Mouse (Mus musculus) retina, adult 2 months (tissue): ENCODE data around the gene Ptchd4.

ENCODE experiments used
- DNase-seq: peaks from one replicate; pipeline ENCODE4 v3.0.0-alpha.2; 2012; ENCODE audit warnings: low read depth, low spot score

Gene Ptchd4

DNA sequence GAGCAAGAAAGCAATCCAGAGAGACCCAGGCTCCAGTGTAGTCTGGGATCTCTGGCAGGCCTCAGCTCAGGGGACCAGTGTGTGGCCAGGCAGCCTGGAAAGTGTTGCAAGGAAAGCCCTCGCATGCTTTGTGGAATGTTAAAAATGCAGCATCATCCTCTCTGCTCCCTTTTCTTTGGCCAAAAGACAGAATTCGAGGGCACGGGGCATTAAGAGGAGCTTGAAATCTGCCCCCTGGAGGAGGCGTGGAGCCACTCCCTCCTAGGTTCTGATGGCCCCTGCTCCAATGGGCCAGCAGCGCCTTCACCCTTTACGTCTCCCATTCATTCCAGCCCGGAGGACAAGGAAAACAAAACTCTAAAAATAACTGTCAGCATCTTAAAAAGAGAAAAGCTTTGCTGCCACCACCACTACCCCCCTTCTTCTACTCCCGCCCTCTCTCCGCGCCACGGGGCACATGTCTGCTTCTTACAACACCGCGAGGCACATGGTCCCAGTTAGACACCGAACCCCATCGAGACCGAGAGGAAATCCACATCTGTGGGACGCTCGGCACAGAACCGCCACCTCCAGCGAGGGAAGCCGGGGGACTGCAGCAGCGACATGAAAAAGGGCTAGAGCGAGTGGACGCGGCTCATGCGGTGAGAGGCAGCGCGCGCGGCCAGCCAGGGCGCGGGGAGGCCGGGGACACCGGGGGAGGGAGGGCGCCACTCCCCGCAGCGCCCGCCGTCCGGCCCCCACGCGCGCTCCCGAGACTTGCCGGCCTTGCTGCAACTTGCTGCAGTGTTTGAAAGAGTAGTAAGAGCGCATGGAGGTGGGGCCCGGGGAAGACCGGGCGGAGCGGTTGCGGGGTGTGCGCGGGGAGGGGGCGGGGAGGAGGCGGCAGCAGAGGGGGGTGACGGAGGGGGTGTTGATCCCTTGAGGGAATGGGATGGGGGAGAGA, at the start of gene Ptchd4:
Gene Ptchd4 (plus strand): TSS at position 279 of the 943 bp plus-strand sequence.
- DNase-seq = no peak

DNA sequence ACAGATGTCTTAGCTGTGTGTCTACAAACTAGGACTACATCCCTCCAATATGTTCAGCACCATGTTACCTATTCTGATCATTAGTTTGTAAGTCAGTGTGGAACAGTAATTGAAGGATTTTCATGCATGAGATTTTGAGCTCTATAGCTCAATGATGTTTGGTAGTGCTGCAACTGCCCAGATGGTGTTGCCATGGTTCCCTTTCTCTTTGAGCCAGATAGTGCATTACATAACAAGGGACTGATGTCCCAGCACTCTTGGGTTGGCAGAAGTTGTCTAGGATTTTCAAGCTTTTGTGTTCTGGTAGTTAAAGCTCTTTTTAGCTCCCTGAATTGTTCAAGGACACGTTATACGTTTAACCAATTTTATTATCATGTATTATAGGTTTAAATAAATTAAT, 38.9 kb upstream of the Ptchd4 start:
- DNase-seq = no peak

DNA sequence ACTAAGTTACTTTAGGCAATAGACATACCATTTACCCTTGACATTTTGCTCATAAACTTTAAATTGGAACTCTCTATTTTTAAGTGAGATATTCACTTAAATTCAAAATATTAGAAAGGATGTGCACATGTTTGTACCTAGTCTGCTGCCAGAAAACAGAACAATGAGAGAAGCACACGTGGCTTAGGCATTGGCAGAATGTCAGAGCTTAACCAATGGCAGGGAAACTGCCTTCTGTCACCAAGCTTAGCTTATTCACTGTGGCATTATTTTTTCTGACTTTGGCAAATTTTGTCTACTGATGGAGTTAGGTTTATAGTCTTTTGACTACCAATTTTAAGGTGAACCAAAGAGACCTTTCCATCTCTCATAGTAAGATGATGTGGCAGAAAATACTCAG, 31.4 kb upstream of the Ptchd4 start:
- no peak for DNase-seq

DNA sequence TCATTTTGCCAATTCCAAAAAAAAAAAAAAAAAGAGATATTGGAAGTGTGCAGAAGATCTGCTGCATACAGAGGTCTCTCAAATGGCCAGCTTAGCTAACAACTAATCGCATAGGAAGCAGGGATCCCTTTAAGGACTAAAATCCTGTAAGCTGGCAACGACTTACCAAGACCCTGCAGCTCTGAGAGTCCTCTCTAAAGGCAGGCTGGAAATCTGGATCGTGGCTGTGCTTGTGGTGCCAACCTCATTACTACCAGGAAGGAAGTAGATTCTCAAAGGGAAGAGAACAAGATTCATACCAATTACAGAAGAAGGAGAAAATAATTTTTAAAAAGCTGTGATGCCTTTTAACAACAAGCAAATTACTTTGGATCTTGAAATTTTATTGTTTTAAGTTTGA, 29.5 kb upstream of the Ptchd4 start:
- DNase-seq = no peak

DNA sequence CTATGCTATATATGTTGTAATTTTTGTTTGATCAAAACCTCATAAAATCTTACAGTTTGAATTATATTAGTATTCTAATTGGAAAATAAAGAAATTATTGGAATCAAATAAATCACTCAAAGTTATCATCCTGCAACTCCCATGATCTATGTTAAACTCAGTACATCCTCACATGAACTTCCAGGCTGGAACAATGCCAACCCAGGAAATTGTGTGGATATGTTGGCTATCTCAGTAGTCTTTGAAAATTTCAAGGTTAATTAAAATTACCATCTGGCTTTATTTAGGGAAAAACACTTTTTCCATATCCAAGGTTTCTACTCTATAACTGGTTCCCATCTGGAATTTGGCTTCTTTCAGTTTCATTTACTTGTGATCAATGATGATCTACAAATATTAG, 25.4 kb upstream of the Ptchd4 start:
- DNase-seq = no peak

DNA sequence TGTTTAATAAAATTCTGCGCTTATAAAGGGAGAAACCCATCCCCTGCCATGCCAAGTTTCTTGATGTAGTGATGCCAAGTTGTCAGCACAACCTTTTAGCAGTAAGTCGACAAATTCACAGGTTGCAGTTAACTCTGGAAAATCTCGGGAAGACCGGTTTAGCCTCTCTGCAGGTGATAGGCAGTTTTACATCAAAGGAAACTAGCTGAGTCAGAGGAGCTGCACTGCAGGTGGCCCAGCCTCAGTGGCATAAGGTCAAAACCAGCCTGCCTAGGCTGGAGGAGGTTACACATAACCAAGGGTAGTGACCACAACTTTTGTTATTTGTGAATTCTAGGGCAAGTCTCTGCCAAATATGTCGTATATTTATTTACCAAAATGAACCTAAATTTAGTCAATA, 24.0 kb upstream of the Ptchd4 start:
- DNase-seq = no peak

DNA sequence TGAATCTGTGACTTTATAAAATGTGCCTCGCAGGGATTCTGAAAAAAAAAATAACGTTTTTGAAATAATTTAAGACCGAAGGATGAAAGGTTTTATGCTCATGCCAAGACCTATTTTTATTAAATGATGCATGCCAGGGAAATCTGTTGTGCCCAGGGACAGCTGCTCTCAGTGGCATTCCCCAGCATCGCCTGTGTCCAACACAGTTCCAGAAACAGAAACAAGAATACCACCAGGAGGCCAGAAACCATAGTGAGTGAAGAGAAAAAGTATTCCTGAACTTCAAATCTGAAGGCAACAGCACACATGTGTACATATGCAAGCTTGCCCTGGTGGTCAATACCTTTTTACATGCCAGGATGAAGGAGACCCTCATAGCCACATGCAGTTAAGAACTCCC, 17.8 kb upstream of the Ptchd4 start:
- DNase-seq = no peak

DNA sequence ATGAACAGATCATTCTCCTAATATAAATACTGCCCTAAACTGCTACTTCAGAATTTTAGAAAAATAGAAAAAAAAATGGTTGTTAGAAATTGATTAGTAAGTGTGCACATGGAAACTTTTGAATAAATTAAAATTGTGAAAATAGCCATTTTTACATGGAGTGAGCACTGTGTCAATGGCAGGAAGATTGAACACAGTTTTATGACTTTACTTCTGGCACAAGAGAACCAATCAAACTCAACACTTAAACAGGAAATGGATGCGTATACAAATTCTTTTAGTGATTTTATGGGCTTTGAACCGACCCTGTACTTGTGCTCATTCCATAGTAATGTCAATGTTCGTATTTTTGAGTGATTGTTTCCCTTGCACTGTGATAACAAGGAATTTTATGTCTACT, 16.1 kb upstream of the Ptchd4 start:
- no peak for DNase-seq

DNA sequence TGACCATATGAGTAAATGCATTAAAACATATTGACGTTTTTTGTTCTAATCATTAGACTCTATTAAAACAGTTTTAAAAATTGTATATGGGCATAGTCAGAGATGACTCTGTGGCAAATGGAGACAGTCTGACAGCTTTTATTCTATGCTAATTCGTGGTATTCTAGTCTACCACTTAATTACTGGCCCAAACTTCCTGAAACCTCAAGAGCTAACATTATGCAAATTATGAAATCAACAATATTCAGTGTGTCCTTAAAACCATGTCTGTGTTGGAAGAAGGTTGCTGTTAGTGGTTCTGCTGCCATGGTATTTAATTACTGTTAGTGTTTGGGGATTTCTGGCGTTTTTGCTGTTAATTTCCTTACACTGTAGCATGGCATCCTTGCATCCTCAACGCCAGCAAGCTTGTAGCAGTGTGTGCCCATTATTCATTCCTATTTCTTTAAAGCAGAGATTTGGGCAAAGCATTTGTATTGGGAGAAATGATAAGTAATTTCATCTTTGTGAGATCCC, 12.6 kb upstream of the Ptchd4 start:
- no peak for DNase-seq

DNA sequence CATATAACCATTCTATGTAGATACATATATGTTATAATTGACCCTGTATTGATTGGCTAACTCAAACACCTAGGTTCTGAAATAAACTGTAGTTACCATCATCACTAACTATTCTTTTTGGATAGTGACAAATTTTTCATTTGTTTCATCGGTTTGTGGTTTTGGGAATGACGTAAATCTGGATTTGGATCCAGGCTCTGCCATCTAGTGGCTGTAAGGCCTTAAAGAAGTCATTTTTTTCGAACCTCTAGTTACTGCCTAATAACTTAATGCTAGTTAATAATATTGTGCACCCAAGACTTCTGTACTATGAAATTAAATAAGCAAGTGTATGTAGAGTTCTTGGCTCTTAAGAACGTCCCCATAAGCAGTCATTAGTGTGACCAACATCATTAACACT, 11.5 kb upstream of the Ptchd4 start:
- DNase-seq = no peak

DNA sequence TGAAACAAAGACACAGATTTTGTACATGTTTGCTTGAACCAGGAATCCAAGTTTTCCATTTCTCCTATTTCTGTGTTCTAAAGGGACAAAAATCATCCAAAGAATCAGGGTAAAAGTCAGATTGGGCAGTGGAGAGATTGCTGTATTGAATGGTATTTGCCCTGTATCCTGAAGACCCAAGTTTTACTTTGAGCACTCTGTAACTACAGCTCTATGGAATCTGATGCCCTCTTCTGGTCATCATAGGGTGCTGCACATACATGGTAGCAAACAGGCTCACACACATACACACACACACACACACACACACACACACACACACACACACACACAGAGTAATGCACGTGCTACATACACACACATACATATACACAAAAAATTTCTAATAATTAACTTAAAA, 8.7 kb upstream of the Ptchd4 start:
- DNase-seq = no peak

DNA sequence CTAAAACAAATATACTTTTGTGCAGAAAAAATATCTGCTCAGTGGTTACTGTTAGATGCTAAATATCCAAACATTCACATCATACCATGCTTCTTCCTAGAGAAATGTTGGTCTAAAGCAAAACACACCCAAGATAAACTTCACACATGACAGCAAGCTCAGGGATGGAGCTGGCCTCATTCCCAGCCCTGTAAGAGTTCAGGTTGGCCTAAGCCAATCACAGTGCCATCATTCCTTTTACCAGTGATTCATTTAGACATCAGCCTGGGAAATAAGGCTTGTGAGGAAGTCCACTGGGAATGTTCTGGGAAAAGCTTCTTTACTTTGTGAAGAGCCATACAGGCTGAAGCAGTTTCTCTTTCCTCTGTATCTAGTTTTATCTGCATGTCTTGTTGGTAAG, 5.6 kb upstream of the Ptchd4 start:
- no peak for DNase-seq

DNA sequence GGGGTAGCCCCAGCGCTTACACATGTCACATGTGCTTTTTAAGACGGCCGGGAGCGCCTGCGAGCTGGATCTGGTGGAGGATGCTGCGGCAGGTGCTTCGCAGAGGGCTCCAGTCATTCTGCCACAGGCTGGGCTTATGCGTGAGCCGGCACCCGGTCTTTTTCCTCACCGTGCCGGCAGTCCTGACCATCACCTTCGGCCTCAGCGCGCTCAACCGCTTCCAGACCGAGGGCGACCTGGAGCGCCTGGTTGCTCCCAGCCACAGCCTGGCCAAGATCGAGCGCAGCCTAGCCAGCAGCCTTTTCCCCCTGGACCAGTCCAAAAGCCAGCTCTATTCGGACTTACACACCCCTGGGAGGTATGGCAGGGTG, 850 bp downstream of the Ptchd4 start:
- DNase-seq = no peak

DNA sequence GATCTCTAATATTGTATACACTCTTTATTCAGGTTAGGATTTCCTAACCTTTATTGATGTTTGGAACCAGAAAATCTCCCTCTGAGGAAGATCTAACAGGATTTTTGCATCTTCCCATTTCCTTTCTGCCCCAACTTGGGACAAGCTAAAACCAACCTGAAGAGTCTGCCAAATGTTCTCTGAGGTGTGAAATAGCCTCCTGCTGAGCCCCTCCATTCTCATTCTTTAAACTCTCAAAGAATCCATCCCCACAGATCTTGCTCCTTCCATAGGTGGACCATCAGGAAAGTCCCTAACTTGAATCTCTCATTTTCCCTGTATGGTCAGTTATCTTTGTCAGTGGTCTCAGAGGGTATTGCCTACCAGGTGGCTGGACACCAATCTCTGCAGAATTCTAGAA, 20.0 kb downstream of the Ptchd4 start:
- DNase-seq = no peak

DNA sequence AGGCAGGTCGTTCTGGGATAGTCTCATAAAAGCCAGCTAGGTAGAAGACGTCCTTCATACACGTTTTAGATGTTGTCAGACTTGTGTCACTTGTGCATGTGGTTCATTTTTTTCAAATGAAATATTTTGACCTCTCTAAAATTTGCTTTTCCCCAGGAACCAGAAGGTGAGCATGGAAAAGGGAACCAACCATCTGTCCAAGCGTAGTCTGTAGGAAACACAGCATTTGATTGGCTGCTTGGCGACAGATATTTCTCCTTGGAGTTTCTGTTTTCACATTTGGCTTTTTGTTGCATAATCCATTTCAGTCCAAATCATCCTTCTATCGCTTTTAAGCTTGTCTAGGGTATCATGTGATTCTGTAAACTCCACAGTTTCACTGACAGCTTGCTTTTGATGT, 20.8 kb downstream of the Ptchd4 start:
- no peak for DNase-seq

DNA sequence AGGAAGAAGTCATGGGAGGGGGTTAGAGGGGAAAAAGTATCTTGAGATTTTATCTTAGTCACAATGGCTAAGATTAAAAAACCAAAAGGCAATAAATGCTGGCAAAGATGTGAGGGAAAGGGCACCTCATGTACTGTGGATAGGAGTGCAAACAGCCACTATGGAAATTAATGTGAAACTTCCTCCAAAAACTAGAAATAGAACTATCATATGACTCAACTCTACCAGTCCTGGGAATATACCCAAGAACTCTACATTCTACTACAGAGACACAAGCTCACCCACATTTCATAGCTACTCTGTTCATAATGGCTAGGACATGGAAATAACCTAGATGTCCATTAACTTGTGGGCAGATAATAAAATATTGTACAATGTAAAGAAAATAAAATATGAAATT, 30.3 kb downstream of the Ptchd4 start:
- DNase-seq = no peak

DNA sequence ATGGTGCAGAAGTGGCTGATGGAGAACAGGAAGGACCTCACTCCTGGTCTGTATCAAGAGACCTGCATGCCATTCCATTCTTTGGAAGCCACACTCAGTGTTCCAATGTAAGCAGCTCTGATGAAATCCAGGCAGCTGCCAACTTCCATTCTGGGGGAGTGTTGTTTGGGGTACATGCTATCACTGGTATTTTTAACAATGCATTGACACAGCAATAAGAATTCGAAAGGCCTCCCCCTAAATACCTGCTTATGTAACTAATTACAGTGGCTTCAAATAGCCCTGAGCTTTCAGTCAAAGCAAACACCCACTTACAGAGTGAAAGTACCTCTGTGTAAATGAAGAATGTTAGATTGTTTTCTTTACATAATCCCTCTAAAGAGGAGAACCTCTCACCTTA, 42.7 kb downstream of the Ptchd4 start:
- DNase-seq = no peak

DNA sequence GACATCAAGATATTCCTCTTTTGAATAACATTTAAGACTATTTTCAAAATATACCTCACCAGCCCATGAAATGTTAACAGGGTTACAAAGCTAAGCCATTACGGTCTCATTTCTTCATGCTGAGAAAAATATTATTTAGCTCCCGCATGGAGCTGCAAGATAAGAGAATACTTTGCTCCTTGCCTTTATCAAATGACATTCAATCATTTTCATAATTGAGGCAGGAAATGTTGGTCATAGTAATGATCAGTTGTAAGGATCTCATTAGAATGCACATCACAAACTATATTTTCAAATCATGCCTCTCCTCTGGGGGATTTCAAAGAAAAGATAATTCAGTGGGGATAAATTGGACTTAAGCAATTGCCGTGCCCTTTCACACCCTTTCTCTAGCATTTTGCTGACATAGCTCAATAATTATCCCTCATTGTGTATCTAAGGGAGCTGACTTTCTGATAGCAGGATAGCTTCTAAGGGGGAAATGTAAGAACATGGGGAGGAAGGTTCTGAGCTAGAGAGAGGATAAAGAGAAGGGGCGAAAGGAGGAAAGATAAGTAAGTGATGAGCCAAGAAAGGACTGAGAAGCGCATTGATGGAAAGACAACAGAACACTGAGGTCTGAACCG, 47.5 kb downstream of the Ptchd4 start:
- no peak for DNase-seq

DNA sequence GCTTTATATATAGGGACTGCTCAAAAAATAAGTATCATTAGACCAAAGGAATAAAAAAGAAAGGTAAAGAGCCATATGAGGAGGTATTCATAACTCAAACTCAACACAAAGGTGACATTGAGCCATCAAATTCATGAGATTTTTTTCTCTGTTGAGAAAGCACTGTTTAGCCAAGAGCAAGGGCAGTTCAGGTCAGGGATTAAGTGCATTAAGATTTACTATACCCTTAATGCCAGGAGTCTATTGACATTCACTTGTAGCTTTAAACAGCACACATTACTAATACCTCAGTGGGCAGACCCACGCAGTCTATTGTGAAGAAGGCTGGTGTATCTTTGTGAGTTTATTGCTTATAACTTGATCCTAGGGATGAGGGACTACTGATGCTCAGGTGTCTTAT, 49.0 kb downstream of the Ptchd4 start:
- no peak for DNase-seq

DNA sequence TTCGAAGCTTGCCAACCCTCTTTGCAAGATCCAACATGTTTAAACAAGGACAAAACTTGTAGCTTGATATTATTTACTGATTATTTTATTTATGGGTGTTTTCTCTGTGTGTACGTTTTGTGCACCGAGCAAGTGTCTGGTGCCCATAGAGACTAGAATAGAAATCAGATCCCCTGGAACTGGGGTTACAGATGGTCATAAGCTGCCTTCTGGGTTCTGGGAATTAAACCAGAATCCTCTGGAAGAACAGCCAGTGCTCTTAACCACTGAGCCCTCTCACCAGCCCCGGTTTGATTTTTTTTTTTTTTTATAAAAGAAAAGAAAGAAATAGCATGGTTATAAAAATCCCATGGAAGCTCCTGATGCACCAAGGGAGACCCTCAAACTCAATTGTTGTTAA, 59.1 kb downstream of the Ptchd4 start:
- no peak for DNase-seq

DNA sequence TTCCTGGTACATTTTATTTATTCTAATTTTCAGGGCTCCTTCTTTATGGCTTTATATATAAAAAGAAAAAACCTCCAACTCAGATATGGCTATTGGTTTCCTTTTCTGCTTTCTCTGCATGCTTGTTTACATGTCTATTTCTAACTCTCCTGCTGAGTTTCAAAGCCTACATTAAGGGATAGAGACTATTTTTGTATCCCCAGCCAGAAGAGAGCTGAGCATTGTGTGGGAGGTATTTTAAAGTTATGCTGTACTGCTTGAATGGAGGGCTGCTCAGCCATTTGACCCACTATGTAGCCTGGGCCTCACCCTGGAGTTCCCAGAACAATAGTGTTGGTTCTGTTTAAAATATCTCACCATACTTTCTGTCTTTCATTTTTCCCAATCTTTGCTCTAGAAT, 77.3 kb downstream of the Ptchd4 start:
- DNase-seq = no peak

DNA sequence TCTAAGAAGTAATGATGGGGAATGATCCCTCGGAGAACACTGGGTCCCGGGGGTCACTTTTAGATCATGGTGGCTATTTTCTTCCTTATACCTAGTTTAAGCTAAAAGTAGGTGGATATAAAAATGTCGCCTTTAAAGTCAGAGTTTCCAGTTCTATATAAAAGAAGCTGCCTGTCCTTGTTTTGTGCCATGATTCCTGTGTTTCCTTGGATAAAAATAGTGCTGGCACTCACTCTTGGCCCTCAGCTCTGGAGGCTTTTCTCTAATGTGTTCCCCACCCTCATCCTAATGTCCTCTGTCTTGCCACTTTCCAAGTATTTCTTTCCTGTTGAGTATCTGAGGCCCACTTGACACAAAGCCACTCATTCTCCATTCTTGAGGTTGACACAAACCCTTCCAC, 79.6 kb downstream of the Ptchd4 start:
- no peak for DNase-seq

DNA sequence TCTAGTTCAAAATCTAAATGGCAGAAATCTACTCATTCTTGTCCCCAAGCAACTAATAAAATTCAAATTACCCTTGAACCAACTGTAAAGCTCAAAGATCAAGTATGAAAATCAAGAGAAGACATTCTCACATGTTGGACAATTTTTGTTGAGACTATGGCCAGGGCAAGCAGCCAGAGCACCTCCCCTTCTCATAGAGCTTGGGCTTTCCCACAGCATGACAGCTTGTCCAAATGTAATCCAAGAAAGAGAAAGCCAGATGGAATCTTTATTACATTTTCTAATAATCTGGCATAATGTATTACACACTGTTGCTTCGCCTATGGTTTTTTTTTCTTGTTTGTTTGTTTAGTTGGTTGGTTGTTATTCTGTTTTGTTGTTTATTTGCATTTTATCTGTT, 102.7 kb downstream of the Ptchd4 start:
- no peak for DNase-seq
